Comparison of ENCODE assay signal across 25 mouse cellular contexts in genomic region chr3:132944193-132944592, GRCm38 (mm10). TPM values are rescaled to one million over a fixed set of nuclear protein-coding genes. Genes with fewer than 3 reads are reported as not detected.
A peak's percentile ranks its signal among the peaks of the same experiment; 100 is the strongest.
DNase-seq lines count a peak whose midpoint lies in the region; ATAC-seq and TF ChIP-seq lines count a peak whose summit lies in the region.
"Had no signal": no experiment of that assay in that cellular context is flagged by ENCODE, and none has a peak within 500 bp of the region (broad histone marks: within the 10 kb centered on the region; RNA-seq: fewer than 3 reads in every experiment).

No protein-coding gene starts in this region.

- H3K27me3 ChIP-seq in heart, embryonic 10.5 days (ENCODE audit: insufficient read depth, poor library complexity, severe bottlenecking), result peaks cover 8% of the 10 kb centered on the region; the same call in 1 of the 2 replicates
- no peaks in the 10 kb centered on the region for H3K27me3 ChIP-seq in lung, postnatal 0 days (replicated peaks; ENCODE audit: insufficient read depth, low read length)
- peaks cover 5% of the 10 kb centered on the region; the same call in 1 of the 2 replicates for H3K27me3 ChIP-seq in kidney, embryonic 16.5 days (ENCODE audit: insufficient read depth, low read length)
- H3K27me3 ChIP-seq: forebrain, embryonic 15.5 days had no signal

- no peaks in the 10 kb centered on the region for H3K9me3 ChIP-seq in heart, embryonic 10.5 days
- H3K9me3 ChIP-seq in lung, postnatal 0 days (ENCODE audit: low read length), result no peaks in the 10 kb centered on the region
- no peaks in the 10 kb centered on the region for H3K9me3 ChIP-seq in kidney, embryonic 16.5 days (ENCODE audit: low read length)
- H3K9me3 ChIP-seq: embryonic facial prominence, embryonic 12.5 days; forebrain, embryonic 15.5 days; G1E; heart, embryonic 13.5 days; liver, embryonic 12.5 days; midbrain, embryonic 12.5 days; neural tube, embryonic 13.5 days had no signal

- no peak overlapping the region for H3K9ac ChIP-seq in lung, postnatal 0 days (replicated peaks; ENCODE audit: low read depth)
- no peak overlapping the region for H3K9ac ChIP-seq in kidney, embryonic 16.5 days (replicated peaks; ENCODE audit: low read length)
- H3K9ac ChIP-seq: embryonic facial prominence, embryonic 12.5 days; forebrain, embryonic 15.5 days; heart, embryonic 13.5 days; liver, embryonic 12.5 days; lung, embryonic 14.5 days; midbrain, embryonic 12.5 days; neural tube, embryonic 13.5 days had no signal

- TF ChIP-seq POLR2A in lung, adult 2 months (IDR thresholded peaks at IDR 0.05; ENCODE audit: borderline replicate concordance, extremely low read depth, low read depth, low read length), result no peak

- 0 out of 2 replicates have a peak overlapping the region, but pooled peaks have one; percentile 23 for H3K27ac ChIP-seq in heart, embryonic 10.5 days
- peak overlapping the region; percentile 64 for H3K27ac ChIP-seq in lung, postnatal 0 days (ENCODE audit: low read length)
- peak overlapping the region; percentile 55; the same call in 1 of the 2 replicates for H3K27ac ChIP-seq in kidney, embryonic 16.5 days (ENCODE audit: low read length)
- H3K27ac ChIP-seq in gastrocnemius, adult 2 months, result no peak overlapping the region
- H3K27ac ChIP-seq: embryonic facial prominence, embryonic 12.5 days; forebrain, embryonic 15.5 days; heart, embryonic 13.5 days; liver, embryonic 12.5 days; midbrain, embryonic 12.5 days; neural tube, embryonic 13.5 days had no signal

- H3K36me3 ChIP-seq in heart, embryonic 10.5 days, result peaks cover 4% of the 10 kb centered on the region; the same call in 1 of the 2 replicates
- H3K36me3 ChIP-seq in lung, postnatal 0 days (ENCODE audit: insufficient read depth, low read length), result no peaks in the 10 kb centered on the region
- H3K36me3 ChIP-seq in kidney, embryonic 16.5 days (ENCODE audit: insufficient read depth, low read length), result 0 out of 2 replicates have a peak, but pooled peaks cover 3% of the 10 kb centered on the region
- H3K36me3 ChIP-seq: embryonic facial prominence, embryonic 12.5 days; forebrain, embryonic 15.5 days; G1E; heart, embryonic 13.5 days; liver, embryonic 12.5 days; midbrain, embryonic 12.5 days; neural tube, embryonic 13.5 days had no signal

- DNase-seq in heart, embryonic 10.5 days (ENCODE audit: low spot score), result no peak
- no peak for DNase-seq in heart, adult 8-10 months (ENCODE audit: low spot score)
- DNase-seq in lung, postnatal 0 days (ENCODE audit: low spot score), result no peak
- DNase-seq in lung, adult 2 months, result no peak
- DNase-seq in right cerebral cortex, adult 18-20 months, result no peak
- no peak for DNase-seq in gastrocnemius, adult 2 months
- DNase-seq: adrenal gland, postnatal 14 days; cerebellum, postnatal 14 days; heart, postnatal 36 days; left cerebral cortex, postnatal 4 days; lung, embryonic 14.5 days; lung, postnatal 4 days; thymus, postnatal 36 days had no signal

- WGBS in heart, embryonic 10.5 days, result 63% methylated on average over 7 of the region's 7 CpGs
- 45% methylated on average over 7 of the region's 7 CpGs for WGBS in lung, postnatal 0 days
- WGBS in lung, adult 2 months, result 54% methylated on average over 7 of the region's 7 CpGs
- WGBS in kidney, embryonic 16.5 days, result 27% methylated on average over 7 of the region's 7 CpGs

- intact Hi-C loops in gastrocnemius, adult 2 months (cut with DNase I), result no loop called here

- peaks cover 37% of the 10 kb centered on the region for H3K4me1 ChIP-seq in heart, embryonic 10.5 days
- H3K4me1 ChIP-seq in lung, postnatal 0 days (ENCODE audit: insufficient read depth, low read depth, low read length), result no peaks in the 10 kb centered on the region; the same call in 1 of the 2 replicates
- H3K4me1 ChIP-seq in lung, adult 2 months (ENCODE audit: control insufficient read depth, insufficient read depth, low read length), result peaks cover 10% of the 10 kb centered on the region
- peaks cover 14% of the 10 kb centered on the region for H3K4me1 ChIP-seq in kidney, embryonic 16.5 days (ENCODE audit: insufficient read depth, low read length)

- no peak for TF ChIP-seq EP300 in lung, postnatal 0 days (IDR thresholded peaks at IDR 0.05)

- ATAC-seq in lung, postnatal 0 days, result no peak
- no peak for ATAC-seq in kidney, embryonic 16.5 days (ENCODE audit: low FRiP score, low TSS enrichment)
- ATAC-seq: activated CD4-positive, CD25-positive, alpha-beta regulatory T cell, adult 4 months; forebrain, embryonic 15.5 days; hindbrain, embryonic 16.5 days; intestine, postnatal 0 days; liver, embryonic 12.5 days had no signal

- H3K4me2 ChIP-seq in lung, postnatal 0 days (replicated peaks; ENCODE audit: low read depth, low read length), result no peak overlapping the region
- no peak overlapping the region for H3K4me2 ChIP-seq in kidney, embryonic 16.5 days (replicated peaks; ENCODE audit: low read depth, low read length)
- H3K4me2 ChIP-seq: embryonic facial prominence, embryonic 12.5 days; forebrain, embryonic 15.5 days; heart, embryonic 13.5 days; liver, embryonic 12.5 days; lung, embryonic 14.5 days; midbrain, embryonic 12.5 days; neural tube, embryonic 13.5 days had no signal

- no peak for TF ChIP-seq CTCF in lung, postnatal 0 days (IDR thresholded peaks at IDR 0.05)
- TF ChIP-seq CTCF in lung, adult 2 months (IDR thresholded peaks at IDR 0.05; ENCODE audit: insufficient read depth, low read length), result no peak
- TF ChIP-seq CTCF in gastrocnemius, adult 2 months (IDR thresholded peaks at IDR 0.05), result no peak

- H3K4me3 ChIP-seq in heart, embryonic 10.5 days, result no peak overlapping the region
- H3K4me3 ChIP-seq in lung, postnatal 0 days (ENCODE audit: low read depth, low read length), result no peak overlapping the region
- no peak overlapping the region for H3K4me3 ChIP-seq in lung, adult 2 months (replicated peaks; ENCODE audit: extremely low read depth, low read depth, low read length)
- no peak overlapping the region for H3K4me3 ChIP-seq in kidney, embryonic 16.5 days (ENCODE audit: low read length)
- no peak overlapping the region for H3K4me3 ChIP-seq in gastrocnemius, adult 2 months
- H3K4me3 ChIP-seq: embryonic facial prominence, embryonic 12.5 days; erythroblast, embryonic 14.5 days; forebrain, embryonic 15.5 days; heart, embryonic 13.5 days; liver, embryonic 12.5 days; midbrain, embryonic 12.5 days; neural tube, embryonic 13.5 days had no signal

RNA-seq across cellular contexts. Expression of gene Npnt, which starts 5.9 kb away (rescaled TPM):
- polyA plus RNA-seq in heart, embryonic 10.5 days (2016; fragmentation: Nextera tagmentation; extraction: Ambion mirVana), result 23.9 and 26.3 TPM in 2 replicates
- total RNA-seq in heart, adult 8-10 months (2022), result 1 to 10 TPM; 1.4 to 2.4 (median 1.9) TPM
- 298 and 352 TPM in 2 replicates for polyA plus RNA-seq in lung, postnatal 0 days (2015; fragmentation: Nextera tagmentation; extraction: Ambion mirVana)
- 401 and 498 TPM in 2 replicates for polyA plus RNA-seq in lung, adult 2 months (2012; rRNA removed)
- 191 and 197 TPM in 2 replicates for polyA plus RNA-seq in kidney, embryonic 16.5 days (2015; fragmentation: Nextera tagmentation; extraction: Ambion mirVana)
- total RNA-seq in gastrocnemius, adult 2 months (2021), result 1 to 10 TPM; 4.5 to 7.4 TPM
- polyA plus RNA-seq: erythroblast, embryonic 14.5 days; G1E had no signal
